Mouse (Mus musculus) liver, embryonic 14.5 days (tissue): ENCODE results near the gene Zc3h12c.

Experiments
- CTCF ChIP-seq: IDR thresholded peaks from 2 replicates; pipeline ENCODE4 v1.5.1; 2016; ENCODE audit warnings: antibody characterized with exemption, low read depth, control low read depth
- EP300 ChIP-seq: IDR thresholded peaks from 2 replicates; pipeline ENCODE4 v1.6.1; 2016; ENCODE audit warnings: antibody characterized with exemption, low read depth

GRCm38 (mm10) chr9:52093108-52093507, 75.3 kb downstream of the Zc3h12c start:
- no peak for TF ChIP-seq CTCF
- TF ChIP-seq EP300: no peak
